Mouse (Mus musculus) embryonic fibroblast, embryonic 13.5 days (primary cell): ENCODE results near the gene Erich6b. TPM values are rescaled to one million over a fixed set of nuclear protein-coding genes. Genes with fewer than 3 reads are reported as not detected.

Source experiments
- H3K27ac ChIP-seq: 2 replicates; pipeline ENCODE4 v1.5.1; 2012; ENCODE audit warnings: low read length, control low read depth, inconsistent platforms; ENCODE audit not compliant: insufficient read depth
- H3K4me1 ChIP-seq: 2 replicates; pipeline ENCODE4 v1.6.1; 2011; ENCODE audit warnings: low read length; ENCODE audit not compliant: control insufficient read depth, insufficient read depth
- H3K4me3 ChIP-seq: 2 replicates; pipeline ENCODE4 v1.5.1; 2011; ENCODE audit warnings: mild to moderate bottlenecking, control low read depth, low read length; ENCODE audit not compliant: insufficient read depth
- CTCF ChIP-seq: IDR thresholded peaks from 2 replicates; pipeline ENCODE4 v1.5.1; 2011; ENCODE audit warnings: mild to moderate bottlenecking, control low read depth, low read length, moderate library complexity, borderline replicate concordance; ENCODE audit not compliant: insufficient read depth
- POLR2A ChIP-seq: IDR thresholded peaks from 2 replicates; pipeline ENCODE4 v1.6.1; 2011; ENCODE audit warnings: low read depth, mild to moderate bottlenecking, control low read depth, low read length, moderate library complexity
- polyA plus RNA-seq: library from polyadenylated mRNA; stranded (reverse); fragments of >200 nt; gene quantifications from 2 replicates; pipeline ENCODE4 v1.2.4, GENCODE M21; 2011; ENCODE audit warnings: low read depth; ENCODE audit not compliant: missing spikeins, insufficient read length

The Erich6b gene
- polyA plus RNA-seq, 1 experiment: not detected

DNA sequence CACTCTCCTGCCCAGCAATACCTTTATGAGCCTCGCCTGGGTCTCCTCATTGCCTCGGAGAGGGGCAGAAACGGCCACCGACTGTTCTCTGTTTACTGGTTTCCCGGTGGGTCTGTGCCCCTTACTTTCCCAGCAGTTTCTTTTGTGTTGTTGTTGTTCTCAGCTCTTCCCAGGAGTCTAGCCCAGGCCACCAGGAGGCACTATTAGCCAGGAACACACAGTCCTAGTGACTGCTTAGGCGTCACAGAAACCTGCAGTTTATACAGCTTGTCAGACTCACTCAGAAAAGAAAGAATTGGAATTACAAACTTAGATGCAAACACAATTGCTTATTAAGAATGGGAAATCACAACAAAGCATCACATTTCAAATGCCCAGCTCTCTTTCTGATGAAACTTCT lies 690 bp upstream of the Erich6b start:
- TF ChIP-seq POLR2A (no peak), CTCF (no peak)
- Histone ChIP-seq H3K4me1 (no peaks in the 10 kb centered on the region), H3K4me3 (no peak overlapping the region), H3K27ac (no peak overlapping the region)

- H3K4me1 ChIP-seq: no peaks in the 10 kb centered on the region
- H3K4me3 ChIP-seq: no peak overlapping the region
- TF ChIP-seq POLR2A (no peak), CTCF (no peak)
- H3K27ac ChIP-seq: no peak overlapping the region
Observed at GRCm38 (mm10) chr14:75645461-75645860, 3.4 kb downstream of the Erich6b start.

DNA sequence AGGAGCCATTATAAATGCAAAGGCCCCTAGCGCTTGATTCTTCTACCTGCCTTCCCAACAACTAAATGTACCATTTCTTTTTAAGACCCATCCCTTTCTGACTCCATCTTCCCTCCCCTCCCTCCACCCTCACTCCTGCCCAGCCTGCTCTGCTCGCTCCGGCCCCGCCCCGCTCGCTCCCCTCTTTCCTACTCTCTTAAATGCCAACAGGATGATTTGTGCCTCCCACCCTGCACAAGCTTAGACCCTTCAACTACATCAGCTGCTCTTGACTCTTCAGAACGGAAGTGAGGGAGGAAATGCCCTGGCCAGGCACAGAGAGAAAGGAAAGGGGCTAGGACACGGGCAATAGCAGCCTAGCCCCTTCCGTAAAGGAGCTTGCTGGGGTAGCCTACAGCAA lies 4.0 kb downstream of the Erich6b start:
- TF ChIP-seq POLR2A (no peak), CTCF (no peak)
- Histone ChIP-seq H3K4me1 (no peaks in the 10 kb centered on the region), H3K27ac (no peak overlapping the region)

GRCm38 (mm10) chr14:75646968-75647829 lies 5.1 kb downstream of the Erich6b start:
- Histone ChIP-seq H3K4me1 (no peaks in the 10 kb centered on the region), H3K27ac (no peak overlapping the region), H3K4me3 (no peak overlapping the region)
- no peak for TF ChIP-seq POLR2A
- no peak for TF ChIP-seq CTCF

More for the DNA sequence above, 4.0 kb downstream of the Erich6b start:
- H3K4me3 ChIP-seq: no peak overlapping the region

GRCm38 (mm10) chr14:75660936-75661335 lies 18.9 kb downstream of the Erich6b start:
- no peaks in the 10 kb centered on the region for H3K4me1 ChIP-seq
- TF ChIP-seq CTCF: no peak
- TF ChIP-seq POLR2A: no peak
- H3K27ac ChIP-seq: no peak overlapping the region
- no peak overlapping the region for H3K4me3 ChIP-seq

- H3K4me3 ChIP-seq: no peak overlapping the region
- H3K27ac ChIP-seq: no peak overlapping the region
- H3K4me1 ChIP-seq: no peaks in the 10 kb centered on the region
- TF ChIP-seq POLR2A: no peak
- TF ChIP-seq CTCF: no peak
Observed at GRCm38 (mm10) chr14:75661548-75661947, 19.5 kb downstream of the Erich6b start.

GRCm38 (mm10) chr14:75665430-75666180 lies 23.5 kb downstream of the Erich6b start:
- Histone ChIP-seq H3K4me3 (no peak overlapping the region), H3K27ac (no peak overlapping the region), H3K4me1 (no peaks in the 10 kb centered on the region)
- TF ChIP-seq POLR2A: no peak
- no peak for TF ChIP-seq CTCF

GRCm38 (mm10) chr14:75669085-75669645 lies 27.1 kb downstream of the Erich6b start:
- Histone ChIP-seq H3K4me1 (no peaks in the 10 kb centered on the region), H3K27ac (no peak overlapping the region)
- no peak for TF ChIP-seq POLR2A
- TF ChIP-seq CTCF: no peak

DNA sequence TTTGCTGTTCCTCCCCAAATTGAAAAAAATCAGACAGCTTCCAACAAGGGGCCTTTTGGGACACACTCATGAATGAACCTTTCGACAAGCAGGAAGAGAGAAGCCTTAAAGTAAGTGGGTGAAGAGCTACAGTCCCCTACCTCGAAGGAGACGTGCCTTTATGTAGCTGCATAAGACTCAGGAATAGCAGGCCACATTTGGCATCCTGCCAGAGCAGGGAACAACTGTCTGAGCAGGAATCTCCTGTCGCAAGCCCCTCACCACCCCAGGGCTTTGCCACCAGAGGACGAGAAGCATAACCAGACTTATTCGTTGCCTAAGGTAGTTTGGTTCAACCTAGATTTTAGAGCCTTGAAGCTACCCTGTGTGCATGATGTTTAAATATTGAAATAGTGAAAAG lies 34.3 kb downstream of the Erich6b start:
- Histone ChIP-seq H3K27ac (no peak overlapping the region), H3K4me3 (no peak overlapping the region), H3K4me1 (no peaks in the 10 kb centered on the region)
- TF ChIP-seq POLR2A: no peak
- no peak for TF ChIP-seq CTCF

More at GRCm38 (mm10) chr14:75669085-75669645, 27.1 kb downstream of the Erich6b start:
- no peak overlapping the region for H3K4me3 ChIP-seq

DNA sequence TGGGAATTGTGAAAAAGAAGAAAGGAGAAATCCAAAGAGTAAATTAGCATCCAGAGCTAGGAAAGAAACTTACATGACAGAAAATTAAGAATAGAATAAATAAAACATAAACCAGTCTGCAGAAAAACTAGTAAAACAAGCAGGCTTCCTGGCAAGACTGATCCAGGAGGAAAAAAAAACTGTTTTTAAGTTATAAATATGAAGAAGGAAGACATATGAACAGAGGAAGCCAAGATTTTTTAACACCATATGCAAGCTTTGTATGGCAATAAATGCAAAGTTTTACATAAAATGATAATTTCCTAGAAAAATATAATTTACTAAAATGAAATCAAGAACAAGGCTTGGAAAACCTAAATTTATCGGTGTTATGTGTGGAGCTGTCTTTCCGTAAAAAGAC lies 48.4 kb downstream of the Erich6b start:
- TF ChIP-seq POLR2A (no peak), CTCF (no peak)
- no peaks in the 10 kb centered on the region for H3K4me1 ChIP-seq
- H3K4me3 ChIP-seq: no peak overlapping the region
- H3K27ac ChIP-seq: no peak overlapping the region
